Mouse (Mus musculus): ENCODE measurements at regions not wholly inside any gene's neighbourhood (a gene's known extent, or its start where the extent isn't known, plus 50 kb on each side); places are given as distances from the start of the nearest gene placed in this dataset.

GRCm38 (mm10) chr17:79481936-79482335, 127.0 kb upstream of the Cdc42ep3 start:
- Histone ChIP-seq H3K36me3 (ENCODE audit: control insufficient read depth, insufficient read depth) (no peaks in the 10 kb centered on the region), H3K9ac (replicated peaks; ENCODE audit: low read depth, low read length) (no peak overlapping the region), H3K9me3 (ENCODE audit: control insufficient read depth, low read length) (no peaks in the 10 kb centered on the region), H3K4me2 (ENCODE audit: low read length) (no peak overlapping the region), H3K27ac (ENCODE audit: low read length) (no peak overlapping the region), H3K27me3 (replicated peaks; ENCODE audit: control insufficient read depth, insufficient read depth, low read length) (no peaks in the 10 kb centered on the region), H3K4me3 (replicated peaks; ENCODE audit: low read length) (no peak overlapping the region), H3K4me1 (replicated peaks; ENCODE audit: control insufficient read depth, insufficient read depth, low read length) (no peaks in the 10 kb centered on the region)
- 84% methylated on average over 4 of the region's 4 CpGs for WGBS
- no peak for ATAC-seq

- 81% methylated on average over 5 of the region's 5 CpGs for WGBS
- no peak overlapping the region for H3K9ac ChIP-seq (replicated peaks; ENCODE audit: low read depth, low read length)
- H3K36me3 ChIP-seq (ENCODE audit: control insufficient read depth, insufficient read depth): no peaks in the 10 kb centered on the region
- no peaks in the 10 kb centered on the region for H3K9me3 ChIP-seq (ENCODE audit: control insufficient read depth, low read length)
- no peak for ATAC-seq
- no peak overlapping the region for H3K4me2 ChIP-seq (ENCODE audit: low read length)
- no peak overlapping the region for H3K27ac ChIP-seq (ENCODE audit: low read length)
- H3K4me3 ChIP-seq (replicated peaks; ENCODE audit: low read length): no peak overlapping the region
- no peaks in the 10 kb centered on the region for H3K4me1 ChIP-seq (replicated peaks; ENCODE audit: control insufficient read depth, insufficient read depth, low read length)
- H3K27me3 ChIP-seq (replicated peaks; ENCODE audit: control insufficient read depth, insufficient read depth, low read length): no peaks in the 10 kb centered on the region
These were observed 126.4 kb upstream of the Rmdn2 start for GRCm38 (mm10) chr17:79485239-79485638.

- Histone ChIP-seq H3K36me3 (ENCODE audit: control insufficient read depth, insufficient read depth) (no peaks in the 10 kb centered on the region), H3K4me3 (replicated peaks; ENCODE audit: low read length) (no peak overlapping the region), H3K27me3 (replicated peaks; ENCODE audit: control insufficient read depth, insufficient read depth, low read length) (no peaks in the 10 kb centered on the region), H3K4me2 (ENCODE audit: low read length) (no peak overlapping the region), H3K9ac (replicated peaks; ENCODE audit: low read depth, low read length) (no peak overlapping the region), H3K9me3 (ENCODE audit: control insufficient read depth, low read length) (no peaks in the 10 kb centered on the region), H3K4me1 (replicated peaks; ENCODE audit: control insufficient read depth, insufficient read depth, low read length) (no peaks in the 10 kb centered on the region), H3K27ac (ENCODE audit: low read length) (no peak overlapping the region)
- no peak for ATAC-seq
- WGBS: 70% methylated on average over 6 of the region's 6 CpGs
These were observed 122.4 kb upstream of the Rmdn2 start for GRCm38 (mm10) chr17:79489306-79489705.

- no peaks in the 10 kb centered on the region for H3K27me3 ChIP-seq (replicated peaks; ENCODE audit: control insufficient read depth, insufficient read depth, low read length)
- ATAC-seq: no peak
- no peak overlapping the region for H3K4me3 ChIP-seq (replicated peaks; ENCODE audit: low read length)
- H3K27ac ChIP-seq (ENCODE audit: low read length): no peak overlapping the region
- WGBS: 78% methylated on average over 4 of the region's 4 CpGs
- no peaks in the 10 kb centered on the region for H3K9me3 ChIP-seq (ENCODE audit: control insufficient read depth, low read length)
- H3K9ac ChIP-seq (replicated peaks; ENCODE audit: low read depth, low read length): no peak overlapping the region
- H3K4me1 ChIP-seq (replicated peaks; ENCODE audit: control insufficient read depth, insufficient read depth, low read length): no peaks in the 10 kb centered on the region
- H3K36me3 ChIP-seq (ENCODE audit: control insufficient read depth, insufficient read depth): no peaks in the 10 kb centered on the region
- no peak overlapping the region for H3K4me2 ChIP-seq (ENCODE audit: low read length)
These were observed 114.0 kb upstream of the Rmdn2 start for GRCm38 (mm10) chr17:79497629-79498028.

GRCm38 (mm10) chr17:79498321-79498720, 113.3 kb upstream of the Rmdn2 start:
- Histone ChIP-seq H3K4me1 (replicated peaks; ENCODE audit: control insufficient read depth, insufficient read depth, low read length) (no peaks in the 10 kb centered on the region), H3K4me3 (replicated peaks; ENCODE audit: low read length) (no peak overlapping the region), H3K9ac (replicated peaks; ENCODE audit: low read depth, low read length) (no peak overlapping the region), H3K27me3 (replicated peaks; ENCODE audit: control insufficient read depth, insufficient read depth, low read length) (no peaks in the 10 kb centered on the region), H3K36me3 (ENCODE audit: control insufficient read depth, insufficient read depth) (no peaks in the 10 kb centered on the region), H3K4me2 (ENCODE audit: low read length) (no peak overlapping the region), H3K27ac (ENCODE audit: low read length) (no peak overlapping the region), H3K9me3 (ENCODE audit: control insufficient read depth, low read length) (no peaks in the 10 kb centered on the region)
- no peak for ATAC-seq
- 92% methylated on average over 9 of the region's 9 CpGs for WGBS

- Histone ChIP-seq H3K4me1 (replicated peaks; ENCODE audit: control insufficient read depth, insufficient read depth, low read length) (no peaks in the 10 kb centered on the region), H3K27ac (ENCODE audit: low read length) (no peak overlapping the region), H3K36me3 (ENCODE audit: control insufficient read depth, insufficient read depth) (no peaks in the 10 kb centered on the region), H3K9ac (replicated peaks; ENCODE audit: low read depth, low read length) (no peak overlapping the region), H3K9me3 (ENCODE audit: control insufficient read depth, low read length) (no peaks in the 10 kb centered on the region), H3K4me3 (replicated peaks; ENCODE audit: low read length) (no peak overlapping the region), H3K27me3 (replicated peaks; ENCODE audit: control insufficient read depth, insufficient read depth, low read length) (no peaks in the 10 kb centered on the region), H3K4me2 (ENCODE audit: low read length) (no peak overlapping the region)
- 9% methylated on average over 1 of the region's 1 CpGs for WGBS
- no peak for ATAC-seq
These were observed 110.6 kb upstream of the Rmdn2 start for GRCm38 (mm10) chr17:79501031-79501474.

GRCm38 (mm10) chr17:79501926-79502325, 109.7 kb upstream of the Rmdn2 start:
- H3K9me3 ChIP-seq (ENCODE audit: control insufficient read depth, low read length): no peaks in the 10 kb centered on the region
- H3K9ac ChIP-seq (replicated peaks; ENCODE audit: low read depth, low read length): no peak overlapping the region
- no peaks in the 10 kb centered on the region for H3K27me3 ChIP-seq (replicated peaks; ENCODE audit: control insufficient read depth, insufficient read depth, low read length)
- no peak overlapping the region for H3K4me3 ChIP-seq (replicated peaks; ENCODE audit: low read length)
- no peaks in the 10 kb centered on the region for H3K36me3 ChIP-seq (ENCODE audit: control insufficient read depth, insufficient read depth)
- ATAC-seq: no peak
- 93% methylated on average over 2 of the region's 2 CpGs for WGBS
- H3K4me1 ChIP-seq (replicated peaks; ENCODE audit: control insufficient read depth, insufficient read depth, low read length): no peaks in the 10 kb centered on the region
- no peak overlapping the region for H3K27ac ChIP-seq (ENCODE audit: low read length)
- no peak overlapping the region for H3K4me2 ChIP-seq (ENCODE audit: low read length)

- H3K27ac ChIP-seq (ENCODE audit: low read length): no peak overlapping the region
- H3K36me3 ChIP-seq (ENCODE audit: control insufficient read depth, insufficient read depth): no peaks in the 10 kb centered on the region
- no peak overlapping the region for H3K4me3 ChIP-seq (replicated peaks; ENCODE audit: low read length)
- ATAC-seq: no peak
- no peak overlapping the region for H3K4me2 ChIP-seq (ENCODE audit: low read length)
- no peaks in the 10 kb centered on the region for H3K4me1 ChIP-seq (replicated peaks; ENCODE audit: control insufficient read depth, insufficient read depth, low read length)
- H3K9ac ChIP-seq (replicated peaks; ENCODE audit: low read depth, low read length): no peak overlapping the region
- H3K9me3 ChIP-seq (ENCODE audit: control insufficient read depth, low read length): no peaks in the 10 kb centered on the region
- H3K27me3 ChIP-seq (replicated peaks; ENCODE audit: control insufficient read depth, insufficient read depth, low read length): no peaks in the 10 kb centered on the region
- WGBS: 89% methylated on average over 2 of the region's 2 CpGs
These were observed 108.6 kb upstream of the Rmdn2 start for GRCm38 (mm10) chr17:79503037-79503436.

GRCm38 (mm10) chr17:79504209-79504608, 107.5 kb upstream of the Rmdn2 start:
- Histone ChIP-seq H3K4me3 (replicated peaks; ENCODE audit: low read length) (no peak overlapping the region), H3K4me1 (replicated peaks; ENCODE audit: control insufficient read depth, insufficient read depth, low read length) (peaks cover 2% of the 10 kb centered on the region), H3K27me3 (replicated peaks; ENCODE audit: control insufficient read depth, insufficient read depth, low read length) (no peaks in the 10 kb centered on the region), H3K9me3 (ENCODE audit: control insufficient read depth, low read length) (no peaks in the 10 kb centered on the region), H3K27ac (ENCODE audit: low read length) (no peak overlapping the region), H3K9ac (replicated peaks; ENCODE audit: low read depth, low read length) (no peak overlapping the region), H3K4me2 (ENCODE audit: low read length) (no peak overlapping the region), H3K36me3 (ENCODE audit: control insufficient read depth, insufficient read depth) (no peaks in the 10 kb centered on the region)
- 87% methylated on average over 3 of the region's 3 CpGs for WGBS
- no peak for ATAC-seq

GRCm38 (mm10) chr17:79505565-79505964, 106.1 kb upstream of the Rmdn2 start:
- Histone ChIP-seq H3K4me1 (replicated peaks; ENCODE audit: control insufficient read depth, insufficient read depth, low read length) (peaks cover 10% of the 10 kb centered on the region), H3K4me2 (ENCODE audit: low read length) (no peak overlapping the region), H3K36me3 (ENCODE audit: control insufficient read depth, insufficient read depth) (no peaks in the 10 kb centered on the region), H3K27me3 (replicated peaks; ENCODE audit: control insufficient read depth, insufficient read depth, low read length) (no peaks in the 10 kb centered on the region), H3K9me3 (ENCODE audit: control insufficient read depth, low read length) (no peaks in the 10 kb centered on the region), H3K4me3 (replicated peaks; ENCODE audit: low read length) (no peak overlapping the region), H3K9ac (replicated peaks; ENCODE audit: low read depth, low read length) (no peak overlapping the region), H3K27ac (ENCODE audit: low read length) (no peak overlapping the region)
- no peak for ATAC-seq
- WGBS: 90% methylated on average over 1 of the region's 1 CpGs
